ENCODE assay signal across 10 mouse cellular contexts in genomic region chr17:66358026-66358978, GRCm38 (mm10).
A peak's percentile ranks its signal among the peaks of the same experiment; 100 is the strongest.
DNase-seq lines count a peak whose midpoint lies in the region; ATAC-seq and TF ChIP-seq lines count a peak whose summit lies in the region.
"Had no signal": no experiment of that assay in that cellular context is flagged by ENCODE, and none has a peak within 500 bp of the region (broad histone marks: within the 10 kb centered on the region; RNA-seq: fewer than 3 reads in every experiment).

No protein-coding gene starts in this region.

- TF ChIP-seq CTCF in gastrocnemius, adult 2 months (IDR thresholded peaks at IDR 0.05), result no peak
- TF ChIP-seq CTCF in ES-Bruce4 (IDR thresholded peaks at IDR 0.05; ENCODE audit: low read depth, low read length), result no peak

- peaks cover 25% of the 10 kb centered on the region for H3K36me3 ChIP-seq in ES-Bruce4 (ENCODE audit: control insufficient read depth, insufficient read depth, low read length, poor library complexity, severe bottlenecking)
- H3K36me3 ChIP-seq in limb, embryonic 15.5 days, result 0 out of 2 replicates have a peak, but pooled peaks cover 3% of the 10 kb centered on the region

- H3K9me3 ChIP-seq in ES-Bruce4 (replicated peaks; ENCODE audit: control insufficient read depth, insufficient read depth, low read length, poor library complexity, severe bottlenecking), result no peaks in the 10 kb centered on the region
- H3K9me3 ChIP-seq in limb, embryonic 15.5 days, result no peaks in the 10 kb centered on the region
- H3K9me3 ChIP-seq: embryonic facial prominence, embryonic 13.5 days had no signal

- no peak for TF ChIP-seq EP300 in ES-Bruce4 (IDR thresholded peaks at IDR 0.05; ENCODE audit: insufficient read depth, low read depth, low read length)

- no peaks in the 10 kb centered on the region for H3K4me1 ChIP-seq in ES-Bruce4 (ENCODE audit: control insufficient read depth, insufficient read depth, low read length)
- peaks cover 17% of the 10 kb centered on the region for H3K4me1 ChIP-seq in limb, embryonic 15.5 days

- intact Hi-C loops in gastrocnemius, adult 2 months (cut with DNase I), result no loop called here
- intact Hi-C loops in gastrocnemius, postnatal 14 days (cut with DNase I; ENCODE audit: low total_unique reads), result no loop called here

- peak overlapping the region; percentile 8; the same call in 1 of the 2 replicates for H3K27ac ChIP-seq in gastrocnemius, adult 2 months
- no peak overlapping the region for H3K27ac ChIP-seq in ES-Bruce4 (ENCODE audit: insufficient read depth, low read length)
- peak overlapping the region; percentile 18; the same call in 1 of the 2 replicates for H3K27ac ChIP-seq in limb, embryonic 15.5 days
- H3K27ac ChIP-seq: embryonic facial prominence, embryonic 13.5 days had no signal

- H3K4me3 ChIP-seq in gastrocnemius, adult 2 months, result no peak overlapping the region
- no peak overlapping the region for H3K4me3 ChIP-seq in ES-Bruce4 (ENCODE audit: low read depth, low read length)
- H3K4me3 ChIP-seq in limb, embryonic 15.5 days, result no peak overlapping the region
- H3K4me3 ChIP-seq: embryonic facial prominence, embryonic 13.5 days had no signal

- DNase-seq in gastrocnemius, adult 2 months, result no peak
- DNase-seq in gastrocnemius, postnatal 14 days, result no peak
- peak; percentile 47 to 61 for DNase-seq in cerebellum, postnatal 36 days
- no peak for DNase-seq in kidney, postnatal 10 days
- no peak for DNase-seq in right cerebral cortex, postnatal 14 days
- DNase-seq: kidney, postnatal 25 days had no signal

- H3K4me2 ChIP-seq in limb, embryonic 15.5 days, result no peak overlapping the region
- H3K4me2 ChIP-seq: embryonic facial prominence, embryonic 13.5 days had no signal

- WGBS in limb, embryonic 15.5 days, result 65% methylated on average over 27 of the region's 27 CpGs

- TF ChIP-seq POLR2A in ES-Bruce4 (IDR thresholded peaks at IDR 0.05; ENCODE audit: insufficient read depth, low read length), result no peak

- no peaks in the 10 kb centered on the region for H3K27me3 ChIP-seq in ES-Bruce4 (ENCODE audit: control insufficient read depth, insufficient read depth, low read length, poor library complexity, severe bottlenecking)
- H3K27me3 ChIP-seq in limb, embryonic 15.5 days, result no peaks in the 10 kb centered on the region
- H3K27me3 ChIP-seq: embryonic facial prominence, embryonic 13.5 days had no signal

- peak overlapping the region; percentile 19; the same call in 1 of the 2 replicates for H3K9ac ChIP-seq in ES-Bruce4 (ENCODE audit: low read depth, poor library complexity, severe bottlenecking)
- H3K9ac ChIP-seq in limb, embryonic 15.5 days, result no peak overlapping the region
- H3K9ac ChIP-seq: embryonic facial prominence, embryonic 13.5 days had no signal

- ATAC-seq in limb, embryonic 15.5 days (ENCODE audit: insufficient number of reproducible peaks, low FRiP score, low TSS enrichment, low read depth), result peak; percentile 69; the same call in 1 of the 2 replicates
- no peak for ATAC-seq in erythroblast, adult 5-6 weeks (replicated peaks; ENCODE audit: low FRiP score, poor library complexity, severe bottlenecking)

Comparison
In these comparisons a context has a peak if more than half of its experiments do, and no peak if none do; other contexts are left out.
1. DNase-seq: peak in cerebellum, postnatal 36 days (2 of 2); none in gastrocnemius, adult 2 months (single experiment), gastrocnemius, postnatal 14 days (single experiment), kidney, postnatal 10 days (single experiment) and right cerebral cortex, postnatal 14 days (single experiment).